Mouse (Mus musculus) gastrocnemius, adult 2 months (tissue): ENCODE measurements around the gene Fbxo17. TPM values are rescaled to one million over a fixed set of nuclear protein-coding genes. Genes with fewer than 3 reads are reported as not detected.
A peak's percentile ranks its signal among the peaks of the same experiment; 100 is the strongest.

Source experiments
- DNase-seq: peaks from one replicate; pipeline ENCODE4 v3.0.0; 2022
- H3K27ac ChIP-seq: fragments of 200-600 bp; 2 replicates; pipeline ENCODE4 v1.8.1; 2022; ENCODE audit warnings: mild to moderate bottlenecking
- H3K4me3 ChIP-seq: fragments of 200-600 bp; 2 replicates; pipeline ENCODE4 v1.8.1; 2022; ENCODE audit warnings: mild to moderate bottlenecking, moderate library complexity
- CTCF ChIP-seq: fragments of 200-600 bp; IDR thresholded peaks from 2 replicates; pipeline ENCODE4 v1.8.1; 2022; ENCODE audit warnings: antibody characterized with exemption, mild to moderate bottlenecking, moderate library complexity
- intact Hi-C: fragments of 180-260 bp; cut with DNase I; formaldehyde crosslinking; loops from one replicate; pipeline ENCODE4 v1.15.1; 2025
- total RNA-seq, 2 experiments: library from RNA; stranded (reverse); gene quantifications; 2 replicates each; pipeline ENCODE4 v1.2.3; 2021

Fbxo17 gene
- total RNA-seq, 2 experiments from 2014 or later: 2.5 to 4.9 TPM

DNA sequence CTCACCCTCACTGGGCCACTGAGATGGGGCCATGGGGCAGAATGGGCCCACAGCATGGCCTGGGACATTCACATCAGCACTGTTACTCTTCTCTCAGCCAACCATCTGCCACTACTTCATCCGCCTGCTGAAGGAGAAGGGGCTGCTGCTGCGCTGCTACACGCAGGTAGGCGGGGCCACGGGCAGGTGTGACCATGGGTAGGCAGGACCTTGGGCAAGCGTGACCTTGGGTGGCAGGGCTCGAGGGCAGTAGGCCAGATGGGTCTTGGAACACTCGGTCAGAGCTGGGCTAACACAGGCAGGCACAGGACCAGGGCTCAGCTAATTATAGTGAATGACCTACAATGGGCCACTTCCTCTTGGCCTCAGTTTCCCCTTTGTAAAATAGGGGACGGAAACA, 62.2 kb downstream of the Fbxo17 start:
- peak overlapping the region; percentile 62 for H3K27ac ChIP-seq
- no peak for TF ChIP-seq CTCF
- H3K4me3 ChIP-seq: no peak overlapping the region
- peak; percentile 72 for DNase-seq
- intact Hi-C loops: no loop called here

DNA sequence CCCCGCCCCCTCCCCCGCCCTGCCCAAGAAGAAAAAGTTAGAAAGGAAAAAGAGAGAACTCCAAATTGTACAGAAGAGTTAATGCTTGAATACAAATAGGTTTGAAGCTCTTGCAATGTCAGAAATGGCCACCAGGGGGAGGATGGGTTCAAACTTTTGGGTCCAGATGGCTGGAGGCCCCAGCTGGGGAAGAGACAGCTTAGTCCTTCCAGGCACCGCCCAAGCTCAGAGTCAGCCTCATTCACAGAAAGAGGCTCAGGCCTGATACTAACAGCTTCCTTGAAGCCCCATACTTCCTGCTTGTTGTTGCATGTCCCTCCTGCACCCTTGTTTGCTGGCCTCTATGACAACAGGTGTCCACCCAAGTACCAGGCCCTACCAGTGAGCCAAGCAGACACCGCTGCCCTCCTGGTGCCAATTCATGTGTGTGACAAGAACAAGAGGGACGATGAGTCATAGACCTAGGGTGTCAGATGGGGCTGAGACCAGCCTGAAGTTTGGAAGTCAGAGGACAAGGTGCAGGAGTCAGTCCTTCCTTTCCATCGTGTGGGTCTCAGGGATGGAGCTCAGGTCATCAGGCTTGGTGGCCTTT, 63.6 kb downstream of the Fbxo17 start:
- intact Hi-C loops: loop anchor here (1.0 to 10.0 kb wide), 2 partner anchors 87 to 255 kb away; no protein-coding TSS in a partner anchor
- DNase-seq: peak; percentile 91
- TF ChIP-seq CTCF: peak; percentile 77
- peak overlapping the region; percentile 82 for H3K27ac ChIP-seq
- no peak overlapping the region; the same call in 1 of the 2 replicates for H3K4me3 ChIP-seq

DNA sequence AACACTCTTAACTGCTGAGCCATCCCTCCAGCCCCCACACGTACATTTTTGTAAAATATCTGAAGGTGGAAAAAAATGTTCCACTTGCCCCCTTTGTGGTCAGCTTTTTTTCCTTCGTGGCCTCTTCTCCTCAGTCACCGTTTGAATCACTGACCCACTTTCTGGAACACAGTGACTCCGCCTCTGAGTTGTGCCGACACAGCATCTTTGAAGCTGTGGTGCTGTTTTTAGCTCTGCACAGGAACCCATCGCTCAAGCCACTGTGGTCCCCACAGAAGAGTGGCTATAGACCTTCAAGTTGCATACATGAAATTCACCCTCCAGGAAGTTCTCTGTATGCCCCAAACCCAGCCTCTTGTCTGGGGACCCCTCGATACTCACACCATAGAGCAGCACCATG, 64.3 kb downstream of the Fbxo17 start:
- Histone ChIP-seq H3K4me3 (peak overlapping the region; percentile 5; the same call in 1 of the 2 replicates), H3K27ac (peak overlapping the region; percentile 82)
- DNase-seq: peak; percentile 69
- intact Hi-C loops: loop anchor here (1.0 to 10.0 kb wide), 2 partner anchors 86 to 254 kb away; no protein-coding TSS in a partner anchor
- TF ChIP-seq CTCF: no peak

DNA sequence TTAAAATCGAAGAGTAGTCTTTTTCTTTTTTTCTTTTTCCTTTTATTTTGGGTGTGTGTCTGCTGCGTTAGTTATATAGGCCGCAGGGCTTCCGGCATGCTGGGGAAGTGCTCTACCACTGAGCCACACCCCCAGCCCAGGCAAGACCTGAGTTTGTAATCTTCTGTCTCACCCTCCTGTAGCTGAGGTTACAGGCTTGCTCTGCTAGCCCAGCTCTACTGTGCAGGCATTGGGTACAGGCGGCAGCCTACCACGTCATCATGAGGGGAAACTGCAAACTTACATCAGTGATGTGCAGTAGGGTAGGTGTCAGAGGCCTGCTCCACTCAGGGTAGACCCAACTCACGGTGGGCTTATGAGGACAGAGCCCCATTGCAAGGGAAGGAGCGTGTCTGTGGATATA, 64.7 kb downstream of the Fbxo17 start:
- no peak for DNase-seq
- TF ChIP-seq CTCF: no peak
- Histone ChIP-seq H3K4me3 (no peak overlapping the region), H3K27ac (peak overlapping the region; percentile 82)
- intact Hi-C loops: loop anchor here (10.0 kb wide), 1 partner anchor 254 kb away; no protein-coding TSS in a partner anchor

DNA sequence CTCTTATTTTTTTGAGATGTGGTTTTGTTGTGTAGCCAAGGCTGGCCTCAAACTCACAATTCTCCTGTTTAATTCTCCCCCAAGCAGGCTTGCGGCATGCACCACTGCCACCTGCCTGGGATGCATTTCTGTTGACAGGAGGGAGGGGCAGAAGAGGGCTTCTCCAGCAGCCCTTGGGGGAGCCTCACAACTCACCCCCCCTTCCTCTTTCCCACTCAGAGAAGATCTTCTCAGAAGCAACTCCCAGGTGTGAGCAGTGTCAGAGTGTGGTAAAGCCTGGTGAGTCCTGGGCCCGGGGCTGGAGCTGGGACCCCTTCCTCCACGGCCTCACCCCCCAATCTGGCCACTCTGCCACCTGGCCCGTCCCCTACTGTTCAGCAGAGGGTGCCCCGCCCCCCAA, 68.6 kb downstream of the Fbxo17 start:
- TF ChIP-seq CTCF: no peak
- intact Hi-C loops: loop anchor here (10.0 kb wide), 1 partner anchor 250 kb away; no protein-coding TSS in a partner anchor
- Histone ChIP-seq H3K4me3 (no peak overlapping the region), H3K27ac (no peak overlapping the region)
- no peak for DNase-seq

Other genes starting within 250 kb of the Fbxo17 start
- not detected for gene Ifnl2, start 206.3 kb upstream of the Fbxo17 start, total RNA-seq
- not detected for gene Ifnl3, start 194.0 kb upstream of the Fbxo17 start, total RNA-seq
- not detected for gene Sycn, start 175.9 kb upstream of the Fbxo17 start, total RNA-seq
- gene Nccrp1, start 169.6 kb upstream of the Fbxo17 start, total RNA-seq: not detected
- 10 to 100 TPM; 13.0 to 13.1 TPM for gene Samd4b, start 118.7 kb upstream of the Fbxo17 start, total RNA-seq
- 1 to 10 TPM; 2.4 to 3.2 TPM for gene Pak4, start 118.6 kb upstream of the Fbxo17 start, total RNA-seq
- gene Acp7, start 85.5 kb upstream of the Fbxo17 start, total RNA-seq: not detected
- under 1 TPM; 0.47 to 0.84 TPM for gene Fbxo27, start 24.0 kb upstream of the Fbxo17 start, total RNA-seq
- 10 to 100 TPM; 36.0 to 41.0 TPM for gene Mrps12, start 25.0 kb downstream of the Fbxo17 start, total RNA-seq
- 10 to 100 TPM; 11.7 to 14.7 TPM for gene Sars2, start 25.2 kb downstream of the Fbxo17 start, total RNA-seq
- gene Ccer2, start 39.4 kb downstream of the Fbxo17 start, total RNA-seq: not detected
- 10 to 100 TPM; 91.0 to 92.5 TPM for gene Sirt2, start 49.9 kb downstream of the Fbxo17 start, total RNA-seq
- gene Nfkbib, start 50.7 kb downstream of the Fbxo17 start, total RNA-seq: 10 to 100 TPM; 27.1 to 31.3 TPM
- under 1 TPM; 0.71 to 0.89 TPM for gene Rinl, start 72.2 kb downstream of the Fbxo17 start, total RNA-seq
- gene Hnrnpl, start 91.7 kb downstream of the Fbxo17 start, total RNA-seq: 100 to 1,000 TPM; 131 to 143 TPM
- gene Ech1, start 108.4 kb downstream of the Fbxo17 start, total RNA-seq: 100 to 1,000 TPM; 173 to 338 TPM
- gene Lgals4, start 117.0 kb downstream of the Fbxo17 start, total RNA-seq: 1 to 10 TPM; 2.6 to 7.3 TPM
- not detected for gene Lgals7, start 147.0 kb downstream of the Fbxo17 start, total RNA-seq
- gene Capn12, start 164.6 kb downstream of the Fbxo17 start, total RNA-seq: under 1 TPM; 0.15 to 0.28 TPM
- gene Actn4, start 245.5 kb downstream of the Fbxo17 start, total RNA-seq: 10 to 100 TPM; 27.1 to 40.2 TPM